Mouse (Mus musculus): ENCODE data around the gene Klk6. TPM values are rescaled to one million over a fixed set of nuclear protein-coding genes. Genes with fewer than 3 reads are reported as not detected.

Gene Klk6
- not detected in 2 replicates for polyA plus RNA-seq (2012; rRNA removed)

GRCm38 (mm10) chr7:43824199-43824598 is at the start of gene Klk6:
Gene Klk6 (plus strand): TSS chr7:43824499.

GRCm38 (mm10) chr7:43780746-43781145 is 43.6 kb upstream of the Klk6 start, which contains the start of gene Klk10:
Gene Klk10 (plus strand): TSS chr7:43781035.

GRCm38 (mm10) chr7:43791591-43791990 is 32.7 kb upstream of the Klk6 start, which contains the start of gene Klk9:
Gene Klk9 (plus strand): TSS chr7:43791891.

GRCm38 (mm10) chr7:43797333-43797769 is 26.9 kb upstream of the Klk6 start, which contains the start of gene Klk8:
Gene Klk8 (plus strand): TSS chr7:43797577.

GRCm38 (mm10) chr7:43810994-43811393 is 13.3 kb upstream of the Klk6 start, which contains the start of gene Klk7:
Gene Klk7 (plus strand): TSS chr7:43811294.

GRCm38 (mm10) chr7:43841701-43842100 is 17.4 kb downstream of the Klk6 start, which contains the start of gene Klk5:
Gene Klk5 (plus strand): TSS chr7:43841971.

GRCm38 (mm10) chr7:43880912-43881311 is 56.6 kb downstream of the Klk6 start, which contains the start of gene Klk4:
Gene Klk4 (plus strand): TSS chr7:43881160.

Other genes starting within 250 kb of the Klk6 start
- 0.72 and 0.96 TPM in 2 replicates for gene Zfp719, start 244.9 kb upstream of the Klk6 start, polyA plus RNA-seq (2012; rRNA removed)
- 0.02 TPM in 1 of 2 replicates, not detected in the other for gene Zfp819, start 217.3 kb upstream of the Klk6 start, polyA plus RNA-seq (2012; rRNA removed)
- gene Ceacam18, start 189.8 kb upstream of the Klk6 start, polyA plus RNA-seq (2012; rRNA removed) = not detected in 2 replicates
- 1.2 and 2.0 TPM in 2 replicates for gene Siglece, start 164.3 kb upstream of the Klk6 start, polyA plus RNA-seq (2012; rRNA removed)
- gene Ctu1, start 152.5 kb upstream of the Klk6 start, polyA plus RNA-seq (2012; rRNA removed) = 2.7 and 3.1 TPM in 2 replicates
- gene Klk14, start 134.1 kb upstream of the Klk6 start, polyA plus RNA-seq (2012; rRNA removed) = 0.03 TPM in 2 replicates
- gene Klk13, start 111.9 kb upstream of the Klk6 start, polyA plus RNA-seq (2012; rRNA removed) = 0.02 and 0.03 TPM in 2 replicates
- gene Klk12, start 55.6 kb upstream of the Klk6 start, polyA plus RNA-seq (2012; rRNA removed) = not detected in 2 replicates
- gene Klk11, start 49.9 kb upstream of the Klk6 start, polyA plus RNA-seq (2012; rRNA removed) = not detected in 2 replicates
- gene Klk10, start 43.5 kb upstream of the Klk6 start, polyA plus RNA-seq (2012; rRNA removed) = not detected in 2 replicates
- not detected in 2 replicates for gene Klk9, start 32.6 kb upstream of the Klk6 start, polyA plus RNA-seq (2012; rRNA removed)
- gene Klk8, start 26.9 kb upstream of the Klk6 start, polyA plus RNA-seq (2012; rRNA removed) = 3.8 and 4.5 TPM in 2 replicates
- gene Klk7, start 13.2 kb upstream of the Klk6 start, polyA plus RNA-seq (2012; rRNA removed) = 0.02 TPM in 1 of 2 replicates, not detected in the other
- gene Klk5, start 17.5 kb downstream of the Klk6 start, polyA plus RNA-seq (2012; rRNA removed) = not detected in 2 replicates
- not detected in 2 replicates for gene Klk4, start 56.7 kb downstream of the Klk6 start, polyA plus RNA-seq (2012; rRNA removed)
- gene Klk15, start 109.2 kb downstream of the Klk6 start, polyA plus RNA-seq (2012; rRNA removed) = not detected in 2 replicates
- gene Klk1b8, start 126.2 kb downstream of the Klk6 start, polyA plus RNA-seq (2012; rRNA removed) = not detected in 2 replicates
- gene Klk1b1, start 142.3 kb downstream of the Klk6 start, polyA plus RNA-seq (2012; rRNA removed) = not detected in 2 replicates
- not detected in 2 replicates for gene Klk1b9, start 151.6 kb downstream of the Klk6 start, polyA plus RNA-seq (2012; rRNA removed)
- not detected in 2 replicates for gene Klk1b11, start 171.4 kb downstream of the Klk6 start, polyA plus RNA-seq (2012; rRNA removed)
- gene Klk1b26, start 187.7 kb downstream of the Klk6 start, polyA plus RNA-seq (2012; rRNA removed) = not detected in 2 replicates
- gene Klk1b27, start 227.8 kb downstream of the Klk6 start, polyA plus RNA-seq (2012; rRNA removed) = not detected in 2 replicates

Data from liver, embryonic 14 days (tissue).